8 mouse cellular contexts compared by ENCODE assay signal in the genomic region with DNA sequence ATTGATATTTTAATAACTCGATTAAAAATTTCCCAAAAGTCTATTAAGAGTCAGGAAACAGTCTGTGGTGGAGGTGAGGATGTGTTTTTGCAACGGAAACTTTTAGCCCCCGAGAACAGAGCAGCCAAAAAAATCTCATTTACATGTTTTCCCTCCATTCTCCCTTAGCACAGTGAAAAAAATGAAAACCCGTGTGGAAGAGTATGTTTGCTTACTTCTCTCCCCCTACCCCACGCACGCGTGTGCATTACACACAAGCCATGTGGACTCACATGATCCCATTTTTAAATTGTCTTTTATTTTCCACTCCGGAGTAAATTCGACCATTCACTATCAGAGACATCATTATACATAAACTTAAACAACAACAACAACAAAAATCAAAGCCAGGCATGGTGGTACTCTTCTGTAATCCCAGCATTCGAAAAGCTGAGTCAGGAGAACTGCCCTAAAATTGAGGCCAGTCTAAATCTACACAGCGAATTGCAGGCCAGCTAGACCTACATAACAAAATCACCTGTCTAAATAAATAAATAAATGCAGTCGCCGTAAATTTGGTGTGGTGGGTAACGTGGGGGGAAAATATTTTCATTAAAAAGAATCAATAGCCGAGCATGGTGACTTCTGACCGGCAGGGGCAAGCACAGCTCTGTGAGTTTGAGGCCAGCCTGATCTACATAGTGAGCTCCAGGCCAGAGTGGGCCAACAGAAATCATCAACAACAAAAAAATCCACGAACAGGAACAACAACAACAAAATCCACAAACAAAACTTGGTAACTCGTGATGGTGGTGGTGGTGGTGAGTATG. TPM values are rescaled to one million over a fixed set of nuclear protein-coding genes. Genes with fewer than 3 reads are reported as not detected.
DNase-seq lines count a peak whose midpoint lies in the region; ATAC-seq lines count a peak whose summit lies in the region.

No protein-coding gene starts in this region.

- no peaks in the 10 kb centered on the region for H3K27me3 ChIP-seq in neural tube, embryonic 11.5 days (ENCODE audit: control insufficient read depth, insufficient read depth, low read length)
- H3K27me3 ChIP-seq in hindbrain, embryonic 16.5 days (replicated peaks; ENCODE audit: control insufficient read depth, insufficient read depth, low read length), result no peaks in the 10 kb centered on the region
- no peaks in the 10 kb centered on the region for H3K27me3 ChIP-seq in midbrain, embryonic 15.5 days (replicated peaks)

- peak overlapping the region; percentile 96 for H3K4me3 ChIP-seq in neural tube, embryonic 11.5 days (ENCODE audit: low read depth, low read length)
- peak overlapping the region; percentile 62 for H3K4me3 ChIP-seq in hindbrain, embryonic 16.5 days (ENCODE audit: low read length)
- H3K4me3 ChIP-seq in midbrain, embryonic 15.5 days, result peak overlapping the region; percentile 87

- H3K4me1 ChIP-seq in neural tube, embryonic 11.5 days (ENCODE audit: control insufficient read depth, insufficient read depth, low read length), result peaks cover 5% of the 10 kb centered on the region; the same call in 1 of the 2 replicates
- peaks cover 14% of the 10 kb centered on the region for H3K4me1 ChIP-seq in hindbrain, embryonic 16.5 days (ENCODE audit: control insufficient read depth, insufficient read depth, low read depth, low read length)
- peaks cover 25% of the 10 kb centered on the region for H3K4me1 ChIP-seq in midbrain, embryonic 15.5 days

- H3K4me2 ChIP-seq in neural tube, embryonic 11.5 days (ENCODE audit: low read depth), result peak overlapping the region; percentile 48
- peak overlapping the region; percentile 70 for H3K4me2 ChIP-seq in hindbrain, embryonic 16.5 days (ENCODE audit: low read length)
- H3K4me2 ChIP-seq in midbrain, embryonic 15.5 days, result peak overlapping the region; percentile 63

- H3K36me3 ChIP-seq in neural tube, embryonic 11.5 days (ENCODE audit: control insufficient read depth, insufficient read depth, low read length), result no peaks in the 10 kb centered on the region
- no peaks in the 10 kb centered on the region for H3K36me3 ChIP-seq in hindbrain, embryonic 16.5 days (ENCODE audit: control insufficient read depth, insufficient read depth, low read length)
- H3K36me3 ChIP-seq in midbrain, embryonic 15.5 days (replicated peaks), result no peaks in the 10 kb centered on the region

- peak; percentile 16 to 32 for DNase-seq in adrenal gland, postnatal 36 days
- DNase-seq in adrenal gland, adult (ENCODE audit: inconsistent age in 2 of 2, low spot score in 1 of 2), result no peak
- no peak for DNase-seq in neural tube, embryonic 11.5 days (ENCODE audit: low spot score)
- DNase-seq in neural tube, embryonic 10.5 days (ENCODE audit: extremely low spot score, low spot score), result no peak
- DNase-seq in spleen, postnatal 14 days (ENCODE audit: low spot score in 2 of 2), result no peak
- DNase-seq in gastrocnemius, adult 18-20 months (ENCODE audit: low spot score), result no peak

- H3K9ac ChIP-seq in neural tube, embryonic 11.5 days (ENCODE audit: low read length), result peak overlapping the region; percentile 94
- H3K9ac ChIP-seq in hindbrain, embryonic 16.5 days (ENCODE audit: low read depth, low read length), result peak overlapping the region; percentile 70
- H3K9ac ChIP-seq in midbrain, embryonic 15.5 days, result peak overlapping the region; percentile 55

- no peak; the same call in none of the 2 replicates for ATAC-seq in neural tube, embryonic 11.5 days (ENCODE audit: insufficient read depth, low FRiP score, low TSS enrichment)
- peak; percentile 18 for ATAC-seq in hindbrain, embryonic 16.5 days
- peak; percentile 19 for ATAC-seq in midbrain, embryonic 15.5 days (replicated peaks)

- H3K9me3 ChIP-seq in neural tube, embryonic 11.5 days (ENCODE audit: control insufficient read depth, low read length), result no peaks in the 10 kb centered on the region
- H3K9me3 ChIP-seq in hindbrain, embryonic 16.5 days (ENCODE audit: control insufficient read depth, low read length), result no peaks in the 10 kb centered on the region
- H3K9me3 ChIP-seq in midbrain, embryonic 15.5 days, result no peaks in the 10 kb centered on the region

- H3K27ac ChIP-seq in neural tube, embryonic 11.5 days (ENCODE audit: low read depth, low read length), result peak overlapping the region; percentile 94
- H3K27ac ChIP-seq in hindbrain, embryonic 16.5 days (ENCODE audit: low read depth, low read length), result peak overlapping the region; percentile 93
- peak overlapping the region; percentile 94 for H3K27ac ChIP-seq in midbrain, embryonic 15.5 days

- WGBS in neural tube, embryonic 11.5 days, result 59% methylated on average over 18 of the region's 18 CpGs
- 63% methylated on average over 18 of the region's 18 CpGs for WGBS in hindbrain, embryonic 16.5 days
- WGBS in midbrain, embryonic 15.5 days, result 61% methylated on average over 18 of the region's 18 CpGs

RNA-seq across cellular contexts. Expression of a gene that starts 0.9 kb away (rescaled TPM):
- total RNA-seq in adrenal gland, postnatal 36 days (2021), result 100 to 1,000 TPM; 127 to 137 TPM
- 8.8 and 11.2 TPM in 2 replicates for polyA plus RNA-seq in neural tube, embryonic 11.5 days (2014; fragmentation: Nextera tagmentation; extraction: Ambion mirVana)
- 7.7 and 8.0 TPM in 2 replicates for polyA plus RNA-seq in hindbrain, embryonic 16.5 days (2015; fragmentation: Nextera tagmentation; extraction: Ambion mirVana)
- 10.8 and 12.3 TPM in 2 replicates for polyA plus RNA-seq in midbrain, embryonic 15.5 days (2015; fragmentation: Nextera tagmentation; extraction: Ambion mirVana)
- total RNA-seq in gastrocnemius, adult 18-20 months (2021), result 10 to 100 TPM; 16.4 to 23.6 TPM

Comparison
In these comparisons a context has a peak if more than half of its experiments do, and no peak if none do; other contexts are left out.
1. DNase-seq: peak in adrenal gland, postnatal 36 days (2 of 2); none in adrenal gland, adult (0 of 2), neural tube, embryonic 11.5 days (single experiment), neural tube, embryonic 10.5 days (single experiment), spleen, postnatal 14 days (0 of 2) and gastrocnemius, adult 18-20 months (single experiment).
2. Peak in every context shown above with its lines, with median percentiles within 50 percentile points of each other: H3K27ac ChIP-seq, H3K4me2 ChIP-seq, H3K4me3 ChIP-seq and H3K9ac ChIP-seq.